Mouse (Mus musculus) left cerebral cortex, adult 18-20 months (tissue): Measurements from ENCODE around the gene Tomm20. TPM values are rescaled to one million over a fixed set of nuclear protein-coding genes. Genes with fewer than 3 reads are reported as not detected.
"Not testable (repeated sequence)": the region's sequence is repeated elsewhere in the genome, so short reads cannot be mapped to it uniquely, and the experiment has no call there.

Source experiments
- DNase-seq, 2 experiments: peaks; one replicate each; pipeline ENCODE4 v3.0.0; 2021 to 2022; ENCODE audit warnings: low spot score in 2 of 2, mixed read lengths in 1 of 2
- total RNA-seq, 2 experiments: library from RNA; stranded (reverse); gene quantifications; 2 replicates each; pipeline ENCODE4 v1.2.3; 2021

The Tomm20 gene
- total RNA-seq, 2 experiments from 2014 or later: 215 to 218 TPM

DNA sequence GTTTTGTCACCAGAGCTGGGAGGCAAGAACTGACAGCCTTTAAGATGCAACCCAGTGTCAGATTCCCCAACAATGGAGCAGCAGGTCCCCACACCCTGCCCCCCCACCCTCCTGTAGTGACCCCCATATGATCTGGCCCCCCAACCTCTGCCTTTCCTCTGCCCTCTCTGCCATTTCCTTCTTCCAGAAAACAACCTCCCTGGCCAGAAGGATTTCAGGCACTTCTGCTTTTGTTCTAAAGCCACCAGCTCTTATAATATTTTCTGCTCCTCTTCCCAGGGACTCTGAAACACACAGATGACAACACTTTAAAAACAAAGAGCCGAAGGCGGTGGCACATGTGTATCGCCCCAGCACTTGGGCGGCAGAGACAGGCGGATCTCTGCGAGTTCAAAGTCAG lies 25.3 kb downstream of the Tomm20 start:
- no peak for DNase-seq

DNA sequence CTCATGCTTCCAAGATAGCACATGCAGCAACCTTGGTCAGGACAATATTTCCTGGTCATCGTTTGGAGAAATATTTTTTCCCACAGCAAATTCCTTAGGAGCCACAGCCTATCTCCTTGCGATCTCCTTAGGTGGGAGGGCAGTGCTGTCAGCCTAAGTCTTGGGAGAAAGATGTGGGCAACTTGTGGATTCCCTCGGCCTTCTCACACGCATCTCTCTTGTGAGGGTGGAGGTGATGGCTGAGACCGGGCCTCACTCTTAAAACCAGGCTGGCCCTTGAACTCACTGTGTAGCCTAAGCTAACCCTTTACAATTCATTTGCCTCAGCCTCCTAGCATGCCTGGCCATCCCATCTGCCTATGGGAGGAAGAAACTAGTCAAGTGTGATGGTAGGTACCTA lies 25.9 kb downstream of the Tomm20 start:
- DNase-seq: no peak

DNA sequence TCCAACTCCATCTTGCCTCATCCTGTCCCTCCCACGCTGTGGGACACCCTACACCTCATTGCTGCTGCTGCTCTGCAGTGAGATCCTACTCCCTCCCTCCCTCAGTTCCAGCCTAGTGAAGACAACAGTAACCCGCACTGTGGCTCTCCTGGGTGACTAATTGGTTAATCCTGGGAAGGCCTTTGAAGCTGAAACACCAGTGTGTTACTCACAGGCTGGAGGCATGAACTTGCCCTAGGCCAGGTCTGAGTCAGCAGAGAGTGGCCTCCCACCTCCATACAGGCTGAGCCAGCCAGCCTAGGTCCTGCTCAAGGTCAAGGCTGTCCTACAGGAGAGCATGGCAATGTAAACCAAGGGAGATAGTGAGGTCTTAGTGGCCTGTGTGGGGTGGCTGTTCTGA lies 26.4 kb downstream of the Tomm20 start:
- DNase-seq: no peak

DNA sequence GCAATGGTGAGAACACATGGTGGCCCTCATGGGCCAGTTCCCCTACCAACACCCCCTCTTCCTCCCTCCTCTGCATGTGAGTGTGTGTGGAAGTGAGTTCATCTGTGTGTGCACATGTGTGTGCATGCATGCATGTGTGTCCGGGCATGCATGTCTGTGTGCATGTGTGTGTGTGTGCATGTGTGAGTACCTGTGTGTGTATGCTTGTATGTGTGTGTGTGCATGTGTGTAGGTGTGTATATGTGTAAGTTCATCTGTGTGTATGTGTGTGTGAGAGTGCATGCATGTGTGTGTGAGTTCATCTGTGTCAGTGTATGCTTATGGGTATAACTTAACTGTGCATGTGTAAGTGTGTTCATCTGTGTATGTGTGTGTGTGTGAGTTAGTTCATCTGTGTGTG lies 27.3 kb downstream of the Tomm20 start:
- no peak for DNase-seq

DNA sequence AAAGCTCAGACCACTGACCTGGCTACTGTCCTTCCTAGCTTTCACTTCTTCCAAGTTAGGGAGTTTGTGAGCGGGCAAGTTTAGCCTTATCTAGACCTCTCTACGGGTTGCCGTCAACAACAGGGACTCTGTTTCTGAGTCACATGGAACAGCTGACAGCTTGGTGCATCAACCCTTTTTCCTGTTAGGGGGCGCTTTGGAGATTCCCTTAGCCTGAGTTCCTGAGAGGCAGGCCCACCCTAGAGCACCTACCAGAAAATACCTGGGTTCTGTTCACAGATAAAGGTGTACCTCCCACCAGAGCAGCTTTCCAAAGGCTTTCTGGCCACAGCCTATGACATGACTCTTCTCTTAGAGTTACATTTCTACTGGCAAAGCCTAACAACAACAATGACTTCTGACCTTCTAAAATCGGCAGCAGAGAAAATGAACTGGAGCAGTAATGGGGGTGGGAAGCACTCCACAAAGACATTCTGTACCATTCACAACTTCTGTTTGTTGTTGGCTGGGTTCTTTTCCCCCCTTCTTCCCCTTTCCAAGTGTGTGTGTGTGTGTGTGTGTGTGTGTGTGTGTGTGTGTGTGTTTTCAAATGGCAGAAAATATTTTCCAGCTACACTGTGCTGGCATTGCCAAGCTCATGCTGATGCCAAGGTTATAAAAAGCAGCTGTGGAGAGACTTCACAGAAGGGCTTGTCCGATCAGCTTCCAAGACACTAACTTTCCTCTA lies 28.3 kb downstream of the Tomm20 start:
- no peak for DNase-seq

DNA sequence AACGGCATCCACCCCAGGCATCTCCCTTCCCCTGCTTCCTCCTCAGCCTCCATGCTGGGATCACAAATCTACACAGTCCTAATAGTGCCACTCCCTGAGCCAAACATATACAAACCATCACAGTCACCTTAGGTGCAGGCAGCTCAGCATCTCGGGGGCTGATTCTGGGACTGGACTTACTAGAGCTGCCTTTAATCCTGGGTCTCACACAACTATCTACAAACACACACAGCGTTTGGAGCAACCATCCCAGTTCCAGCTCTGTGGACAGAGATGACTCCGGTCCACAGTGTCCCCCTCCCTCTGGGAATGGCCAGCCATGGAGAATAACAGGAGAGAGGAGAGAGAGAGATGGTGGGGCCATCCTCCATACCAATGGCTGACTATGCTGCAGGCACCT lies 29.0 kb downstream of the Tomm20 start:
- DNase-seq: no peak

DNA sequence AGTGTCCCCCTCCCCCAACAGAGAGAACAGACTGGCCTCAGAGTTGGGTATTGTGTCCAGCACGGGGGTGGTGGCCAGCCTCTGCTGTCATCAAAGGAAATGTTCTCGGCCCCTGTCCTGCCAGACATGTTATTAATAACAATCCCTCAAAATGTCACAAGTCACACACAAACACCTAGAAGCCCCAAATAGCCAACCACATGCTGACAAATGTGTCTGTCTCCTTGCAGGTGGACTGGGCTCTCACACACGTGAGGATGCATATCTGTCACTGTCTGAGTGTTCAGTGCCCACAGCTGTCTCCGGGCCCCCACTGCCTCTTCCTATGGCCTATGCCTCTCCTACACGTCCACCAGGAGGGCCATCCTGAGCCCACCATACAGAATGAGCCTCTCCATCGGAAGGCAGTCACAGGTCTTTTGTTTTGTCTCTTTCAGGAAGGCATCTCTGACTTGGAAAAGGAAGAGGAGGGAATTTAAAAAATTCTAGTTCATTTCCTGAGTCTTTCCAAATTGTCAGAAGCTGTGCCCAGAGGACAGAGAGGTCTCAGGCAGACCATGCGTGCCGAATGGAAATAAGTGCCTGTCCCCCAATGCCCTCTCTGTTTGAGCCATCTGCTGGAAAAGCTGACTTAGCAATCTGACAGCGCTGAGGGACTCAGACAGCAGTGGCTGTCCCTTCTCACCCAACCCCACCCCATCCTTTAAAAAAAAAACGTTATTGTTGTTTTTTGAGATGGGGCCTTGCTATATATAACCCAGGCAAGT lies 30.9 kb downstream of the Tomm20 start:
- DNase-seq: no peak

DNA sequence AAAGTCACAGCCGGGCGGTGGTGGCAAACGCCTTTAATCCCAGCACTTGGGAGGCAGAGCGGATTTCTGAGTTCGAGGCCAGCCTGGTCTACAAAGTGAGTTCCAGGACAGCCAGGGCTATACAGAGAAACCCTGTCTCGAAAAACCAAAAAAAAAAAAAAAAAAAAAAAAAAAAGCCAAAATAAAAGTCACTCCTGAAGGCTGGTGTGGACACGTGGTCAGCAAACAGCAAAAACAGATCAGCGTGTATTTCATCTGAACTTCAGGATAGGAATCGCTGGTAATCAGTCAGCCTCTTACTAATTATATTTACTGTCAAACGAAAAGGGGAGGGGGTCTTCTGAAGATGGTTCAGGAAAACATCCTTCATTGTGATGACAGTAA lies 31.5 kb downstream of the Tomm20 start:
- not testable (repeated sequence) for DNase-seq

DNA sequence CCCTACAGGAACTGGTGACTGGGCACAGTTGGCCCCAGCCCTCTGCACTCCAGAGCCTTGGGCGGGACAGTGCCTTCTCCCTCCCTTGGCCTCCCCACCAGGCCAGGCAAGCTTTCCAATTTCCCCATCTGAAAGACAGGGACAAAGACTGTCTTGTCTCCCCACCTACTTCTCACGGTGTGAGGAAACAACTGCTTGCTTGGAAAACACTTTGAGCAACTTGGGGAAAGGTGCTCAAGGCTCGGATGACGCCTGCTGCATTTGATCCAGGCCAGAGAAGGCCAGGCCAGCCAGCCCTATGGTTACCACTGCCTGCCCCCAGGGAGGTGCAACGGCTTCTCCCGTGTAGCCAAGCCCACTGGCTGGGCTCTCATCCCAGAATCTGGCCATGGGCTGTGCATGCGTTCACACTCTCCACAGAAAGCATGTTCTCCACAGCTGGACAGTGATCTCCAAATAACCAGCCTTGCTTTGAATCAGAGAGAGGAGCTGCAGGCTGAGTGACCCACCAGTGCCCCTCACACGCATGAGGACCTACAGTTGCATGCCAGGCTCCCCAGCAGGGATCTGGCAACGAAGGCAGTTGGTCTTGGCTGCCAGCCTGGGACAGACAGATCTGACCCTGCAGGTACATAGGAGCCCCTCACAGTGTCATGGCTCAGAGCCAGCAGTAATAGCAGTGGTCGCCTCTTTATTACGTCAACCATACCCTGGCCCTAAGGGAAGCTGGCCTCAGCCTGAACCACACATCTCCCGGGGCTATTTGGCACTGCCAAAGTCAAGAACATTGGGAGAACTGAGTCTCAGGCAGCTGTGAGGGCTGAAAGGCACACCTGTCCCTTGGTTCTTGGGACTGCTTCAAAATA lies 32.2 kb downstream of the Tomm20 start:
- no peak for DNase-seq

DNA sequence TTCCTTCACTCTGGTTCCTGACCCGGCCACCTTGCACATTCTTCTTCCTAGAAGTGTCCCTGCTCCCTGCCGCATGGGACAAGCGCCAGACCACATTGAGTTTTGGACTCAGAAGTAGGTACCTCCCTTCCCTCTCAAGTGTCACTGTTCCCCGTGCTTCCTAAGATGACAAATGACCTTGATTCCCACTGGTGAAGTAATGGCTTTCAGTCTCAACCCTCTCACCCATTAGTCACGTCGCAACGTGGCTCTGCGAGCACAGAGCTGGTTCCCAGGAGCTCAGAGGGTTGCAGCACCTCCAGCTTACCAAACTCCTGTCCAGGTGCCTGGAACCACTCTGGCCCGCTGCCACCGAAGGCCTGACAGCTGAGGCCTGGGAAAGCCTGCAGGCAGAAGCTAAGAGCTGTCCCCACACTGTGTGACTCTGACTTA lies 36.3 kb downstream of the Tomm20 start:
- DNase-seq: no peak

DNA sequence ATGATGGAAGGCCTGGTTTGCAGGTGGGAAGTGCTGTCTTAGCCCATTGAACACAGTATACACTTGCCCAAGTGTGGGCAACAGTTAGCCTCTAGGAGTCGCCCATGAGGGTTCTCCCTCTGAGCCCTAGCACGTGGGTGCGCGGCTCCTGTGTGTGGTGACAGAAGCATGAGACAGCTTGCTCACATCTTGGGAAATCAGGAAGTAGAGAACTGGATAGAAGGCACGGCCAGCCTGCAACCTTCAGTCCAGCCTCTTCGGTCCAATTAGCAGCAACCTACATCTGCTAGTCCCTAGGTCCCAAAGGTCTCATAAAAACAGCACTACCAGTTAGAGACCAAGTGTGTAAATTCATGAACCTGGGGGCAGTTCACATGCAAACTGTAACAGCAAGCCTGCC lies 36.8 kb downstream of the Tomm20 start:
- no peak for DNase-seq

DNA sequence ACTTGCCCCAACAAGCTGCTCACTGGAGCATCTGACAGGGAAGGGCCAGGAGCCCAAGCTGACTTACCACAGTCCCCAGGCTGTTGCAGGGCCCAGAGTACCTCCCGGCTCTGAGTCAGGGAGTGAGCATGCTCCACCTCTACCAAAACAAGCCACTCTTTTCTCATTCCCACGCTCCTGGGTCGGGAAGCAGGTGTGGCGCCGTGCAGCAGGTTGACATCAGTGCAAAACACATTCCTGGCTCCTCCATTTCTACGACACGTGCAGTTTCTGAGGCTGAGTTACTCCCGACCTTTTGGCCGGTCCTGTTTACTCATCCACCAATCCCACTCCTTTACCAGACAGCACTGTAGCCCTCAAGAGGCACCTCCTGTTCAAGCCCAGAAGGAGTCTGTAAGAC lies 37.7 kb downstream of the Tomm20 start:
- DNase-seq: no peak

DNA sequence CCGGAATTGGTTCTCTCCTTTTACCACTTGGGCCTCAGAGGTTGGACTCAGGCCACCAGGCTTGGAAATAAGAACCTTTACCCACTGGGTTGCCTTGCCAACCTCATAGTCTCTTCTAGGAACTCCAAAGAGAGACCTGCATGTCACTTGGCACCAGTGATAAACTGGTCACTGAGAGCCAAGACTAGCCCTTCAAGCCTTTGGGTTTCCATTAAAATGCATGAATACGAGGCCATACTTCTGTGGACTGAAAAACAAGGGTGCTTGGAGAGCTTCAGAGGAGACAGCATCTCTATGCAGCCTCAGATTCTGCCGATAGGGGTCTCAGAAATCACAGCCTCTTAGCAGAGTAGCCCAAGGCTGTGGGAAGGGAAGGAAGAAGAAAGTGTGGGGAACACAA lies 38.3 kb downstream of the Tomm20 start:
- DNase-seq: no peak

DNA sequence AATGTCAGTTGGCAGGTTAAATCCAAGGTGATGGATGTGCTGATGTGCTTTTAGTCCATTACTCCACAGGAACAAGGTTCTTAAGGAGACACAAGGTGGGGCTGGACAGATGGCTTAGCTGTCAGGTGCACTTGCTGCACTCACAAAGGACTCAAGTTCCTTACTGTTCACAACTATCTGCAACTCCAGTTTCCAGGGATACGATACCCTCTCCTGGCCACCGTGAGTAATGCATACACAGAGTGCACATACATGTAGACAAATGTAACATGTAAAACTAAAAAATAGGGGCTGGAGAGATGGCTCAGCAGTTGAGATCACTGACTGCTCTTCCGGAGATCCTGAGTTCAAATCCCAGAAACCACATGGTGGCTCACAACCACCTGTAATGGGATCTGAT lies 40.3 kb downstream of the Tomm20 start:
- DNase-seq: no peak

DNA sequence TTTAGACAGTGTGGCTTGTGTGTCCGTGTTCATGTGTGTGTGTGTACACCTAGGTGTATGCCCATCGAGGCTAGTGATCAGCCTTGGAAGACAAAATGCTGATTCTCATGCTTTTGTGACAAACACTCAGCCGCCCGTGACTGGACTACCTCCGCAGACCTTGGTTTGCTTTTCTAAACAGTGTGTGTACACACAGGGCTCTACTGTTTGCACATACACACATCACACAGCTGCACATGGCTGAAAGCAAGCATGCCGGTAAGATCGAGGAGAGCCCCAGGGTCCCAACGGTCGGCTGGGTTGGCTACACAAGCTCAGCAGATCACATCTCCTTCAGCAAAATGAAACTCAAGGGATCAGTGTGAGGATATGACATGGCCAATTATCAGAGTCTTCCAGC lies 41.7 kb downstream of the Tomm20 start:
- DNase-seq: no peak

DNA sequence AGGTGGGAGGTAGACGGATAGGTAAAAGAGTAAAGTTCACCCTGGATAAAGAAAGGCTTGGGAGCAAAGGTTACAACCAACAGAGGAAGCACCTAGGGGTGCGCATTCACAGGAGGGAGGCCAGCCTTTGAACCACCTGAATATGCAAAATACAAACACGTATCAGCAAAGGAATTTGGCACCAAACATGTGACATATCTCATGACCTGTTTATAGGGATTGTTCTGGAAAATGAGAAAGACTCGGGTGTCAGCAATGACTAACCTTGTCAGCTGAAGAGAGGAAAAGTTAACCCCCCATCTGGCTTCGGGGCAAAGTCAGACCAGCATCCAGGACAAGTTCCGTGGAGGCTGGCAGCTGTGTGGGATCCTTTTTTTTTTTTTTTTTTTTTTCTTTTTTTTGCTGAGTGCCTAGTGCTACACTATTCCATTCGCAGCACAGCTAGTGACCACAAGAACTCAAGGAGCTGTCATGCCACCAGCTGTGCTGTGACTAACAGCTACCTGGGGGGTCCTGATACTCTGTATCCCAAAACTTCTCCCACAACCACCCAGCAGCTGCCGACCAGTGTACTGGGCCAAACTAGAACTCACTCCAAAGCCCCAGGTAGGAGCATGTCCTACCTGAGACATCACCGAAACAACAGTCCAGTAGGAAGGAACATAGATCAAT lies 42.3 kb downstream of the Tomm20 start:
- DNase-seq: no peak

DNA sequence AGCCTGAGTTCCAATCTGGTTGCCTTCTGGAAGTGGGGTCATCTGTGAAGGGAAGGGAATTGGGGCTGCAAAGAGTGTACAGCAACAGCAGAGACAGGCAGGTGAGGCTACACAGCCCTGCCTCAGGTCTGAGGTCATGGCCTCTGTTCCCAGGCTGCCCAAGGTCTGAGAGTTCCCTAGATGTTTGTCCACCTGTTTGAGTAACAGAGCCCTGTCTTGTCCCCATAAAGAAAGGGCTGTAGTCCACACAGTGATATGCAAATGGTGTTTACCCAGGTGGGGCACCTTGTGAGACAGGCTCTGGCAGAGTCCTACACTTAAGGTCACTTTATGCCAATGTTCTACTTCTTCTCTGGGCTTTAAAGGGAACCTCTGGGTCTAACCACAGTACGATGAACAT lies 44.0 kb downstream of the Tomm20 start:
- DNase-seq: no peak

DNA sequence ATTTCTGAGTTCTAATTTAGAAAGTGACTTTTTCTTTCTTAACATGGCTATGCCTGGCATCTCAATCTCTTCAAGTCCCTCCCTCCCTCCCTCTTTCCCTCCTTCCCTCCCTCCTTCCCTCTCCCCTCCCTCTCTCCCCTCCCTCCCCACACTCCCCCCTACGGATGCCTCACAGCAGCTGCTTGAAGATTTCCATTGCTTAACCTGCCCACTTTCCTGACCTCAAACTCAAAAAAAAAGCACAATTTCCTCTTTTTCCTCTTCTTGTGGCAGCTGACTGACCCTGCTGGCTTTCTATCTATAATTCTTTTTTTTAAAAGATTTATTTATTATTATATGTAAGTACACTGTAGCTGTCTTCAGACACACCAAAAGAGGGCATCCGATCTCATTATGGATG lies 44.6 kb downstream of the Tomm20 start:
- DNase-seq: no peak

DNA sequence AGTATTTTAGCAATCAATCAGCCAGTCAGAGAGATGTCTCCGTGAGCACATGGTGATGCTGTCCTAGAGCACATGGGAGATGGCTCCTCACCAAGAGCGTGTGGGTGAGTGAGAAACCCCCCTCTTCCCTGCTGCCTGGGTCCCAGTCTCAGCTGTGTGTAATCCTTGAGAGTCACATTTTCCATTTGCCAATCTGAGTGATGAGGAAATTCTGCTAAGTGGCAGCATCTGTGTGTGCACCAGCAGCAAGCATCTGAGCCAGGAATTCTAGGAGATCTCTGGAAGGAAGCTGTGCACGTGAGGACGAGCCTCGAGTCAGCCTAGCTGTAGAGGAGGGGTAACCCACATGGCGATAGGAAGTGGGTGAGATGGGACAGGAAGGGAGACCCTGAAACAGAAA lies 50.5 kb downstream of the Tomm20 start:
- peak; percentile 61 to 62 for DNase-seq

DNA sequence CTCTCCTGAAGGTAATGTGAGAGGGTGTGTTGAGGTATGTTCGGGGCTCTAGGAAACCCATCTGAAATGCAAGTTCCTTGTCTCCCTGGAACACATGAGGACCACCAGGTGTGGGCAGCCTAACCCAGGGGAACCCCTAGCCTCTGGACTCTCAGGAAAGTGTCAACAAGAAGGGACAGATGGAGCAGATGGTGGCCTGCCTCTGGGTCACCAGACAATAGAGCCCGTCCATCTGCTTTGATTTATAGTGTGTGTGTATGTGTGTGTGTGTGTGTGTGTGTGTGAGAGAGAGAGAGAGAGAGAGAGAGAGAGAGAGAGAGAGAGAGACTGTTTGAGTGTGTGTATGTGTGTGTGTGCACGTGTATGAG lies 58.0 kb downstream of the Tomm20 start:
- no peak for DNase-seq
